Mouse (Mus musculus): ENCODE results near the gene Nkiras2. TPM values are rescaled to one million over a fixed set of nuclear protein-coding genes. Genes with fewer than 3 reads are reported as not detected.
"Not testable (repeated sequence)": the region's sequence is repeated elsewhere in the genome, so short reads cannot be mapped to it uniquely, and the experiment has no call there.

Gene Nkiras2
- polyA plus RNA-seq, 1 experiment from 2014 or later = 63.5 TPM

- Histone ChIP-seq H3K4me2 (no peak overlapping the region), H3K4me3 (replicated peaks) (no peak overlapping the region), H3K27me3 (peaks cover 37% of the 10 kb centered on the region), H3K4me1 (peaks cover 13% of the 10 kb centered on the region), H3K9me3 (replicated peaks) (no peaks in the 10 kb centered on the region), H3K36me3 (no peaks in the 10 kb centered on the region), H3K9ac (no peak overlapping the region), H3K27ac (no peak overlapping the region)
- WGBS = 68% methylated on average over 15 of the region's 15 CpGs
- no peak for ATAC-seq (replicated peaks; ENCODE audit: low FRiP score)
Observed at GRCm38 (mm10) chr11:100643612-100644575, 24.9 kb downstream of the Nkiras2 start.

- Histone ChIP-seq H3K27ac (no peak overlapping the region), H3K4me3 (replicated peaks) (no peak overlapping the region), H3K4me2 (no peak overlapping the region), H3K27me3 (peaks cover 32% of the 10 kb centered on the region), H3K36me3 (no peaks in the 10 kb centered on the region), H3K9ac (no peak overlapping the region), H3K9me3 (replicated peaks) (no peaks in the 10 kb centered on the region), H3K4me1 (peaks cover 9% of the 10 kb centered on the region; the same call in 1 of the 2 replicates)
- 0% methylated on average over 1 of the region's 1 CpGs for WGBS
- no peak for ATAC-seq (replicated peaks; ENCODE audit: low FRiP score)
Observed at GRCm38 (mm10) chr11:100646265-100646664, 27.2 kb downstream of the Nkiras2 start.

- Histone ChIP-seq H3K36me3 (no peaks in the 10 kb centered on the region), H3K9me3 (replicated peaks) (no peaks in the 10 kb centered on the region), H3K4me2 (no peak overlapping the region), H3K4me1 (peaks cover 13% of the 10 kb centered on the region; the same call in 1 of the 2 replicates), H3K27me3 (peaks cover 30% of the 10 kb centered on the region), H3K9ac (no peak overlapping the region), H3K27ac (no peak overlapping the region), H3K4me3 (replicated peaks) (no peak overlapping the region)
- ATAC-seq (replicated peaks; ENCODE audit: low FRiP score) = no peak
- WGBS = 87% methylated on average over 8 of the region's 8 CpGs
Observed at GRCm38 (mm10) chr11:100648405-100648804, 29.4 kb downstream of the Nkiras2 start.

- no peak overlapping the region for H3K4me2 ChIP-seq
- ATAC-seq (replicated peaks; ENCODE audit: low FRiP score) = no peak
- H3K9me3 ChIP-seq (replicated peaks) = no peaks in the 10 kb centered on the region
- H3K27me3 ChIP-seq = peaks cover 25% of the 10 kb centered on the region
- peaks cover 16% of the 10 kb centered on the region for H3K4me1 ChIP-seq
- H3K9ac ChIP-seq = no peak overlapping the region
- H3K4me3 ChIP-seq (replicated peaks) = no peak overlapping the region
- WGBS = 18% methylated on average over 7 of the region's 8 CpGs
- no peak overlapping the region for H3K27ac ChIP-seq
- H3K36me3 ChIP-seq = no peaks in the 10 kb centered on the region
Observed at GRCm38 (mm10) chr11:100651205-100651604, 32.2 kb downstream of the Nkiras2 start.

GRCm38 (mm10) chr11:100651748-100652147 is 32.7 kb downstream of the Nkiras2 start:
- WGBS = 5% methylated on average over 3 of the region's 3 CpGs
- H3K4me3 ChIP-seq (replicated peaks) = no peak overlapping the region
- ATAC-seq (replicated peaks; ENCODE audit: low FRiP score) = no peak

GRCm38 (mm10) chr11:100655589-100655988 is 36.5 kb downstream of the Nkiras2 start:
- peaks cover 31% of the 10 kb centered on the region for H3K4me1 ChIP-seq
- not testable (repeated sequence) for ATAC-seq (replicated peaks; ENCODE audit: low FRiP score); H3K27me3 ChIP-seq; H3K4me2 ChIP-seq; H3K36me3 ChIP-seq; H3K27ac ChIP-seq; H3K9ac ChIP-seq; H3K4me3 ChIP-seq (replicated peaks); H3K9me3 ChIP-seq (replicated peaks)
- WGBS = 59% methylated on average over 3 of the region's 3 CpGs

More at GRCm38 (mm10) chr11:100651748-100652147, 32.7 kb downstream of the Nkiras2 start:
- H3K4me1 ChIP-seq = peaks cover 21% of the 10 kb centered on the region
- 0 out of 2 replicates have a peak overlapping the region, but pooled peaks have one; percentile 22 for H3K27ac ChIP-seq
- peaks cover 25% of the 10 kb centered on the region for H3K27me3 ChIP-seq
- no peaks in the 10 kb centered on the region for H3K36me3 ChIP-seq
- H3K9me3 ChIP-seq (replicated peaks) = no peaks in the 10 kb centered on the region
- no peak overlapping the region for H3K9ac ChIP-seq
- H3K4me2 ChIP-seq = no peak overlapping the region

GRCm38 (mm10) chr11:100656458-100656857 is 37.4 kb downstream of the Nkiras2 start:
- H3K4me3 ChIP-seq (replicated peaks) = no peak overlapping the region
- H3K27me3 ChIP-seq = peaks cover under 1% of the 10 kb centered on the region
- H3K9ac ChIP-seq = no peak overlapping the region
- H3K9me3 ChIP-seq (replicated peaks) = no peaks in the 10 kb centered on the region
- peak overlapping the region; percentile 27; the same call in 1 of the 2 replicates for H3K27ac ChIP-seq
- H3K4me2 ChIP-seq = peak overlapping the region; percentile 39
- 7% methylated on average over 6 of the region's 6 CpGs for WGBS
- no peaks in the 10 kb centered on the region for H3K36me3 ChIP-seq
- H3K4me1 ChIP-seq = peaks cover 23% of the 10 kb centered on the region
- 0 out of 2 replicates have a peak, but pooled peaks have one; percentile 47 for ATAC-seq (replicated peaks; ENCODE audit: low FRiP score)

GRCm38 (mm10) chr11:100659806-100660205 is 40.8 kb downstream of the Nkiras2 start:
- peaks cover 19% of the 10 kb centered on the region for H3K4me1 ChIP-seq
- H3K9ac ChIP-seq = no peak overlapping the region
- no peak overlapping the region for H3K27ac ChIP-seq
- no peak overlapping the region for H3K4me3 ChIP-seq (replicated peaks)
- H3K9me3 ChIP-seq (replicated peaks) = no peaks in the 10 kb centered on the region
- no peak overlapping the region for H3K4me2 ChIP-seq
- WGBS = 44% methylated on average over 10 of the region's 10 CpGs
- ATAC-seq (replicated peaks; ENCODE audit: low FRiP score) = 0 out of 2 replicates have a peak, but pooled peaks have one; percentile 25
- H3K36me3 ChIP-seq = no peaks in the 10 kb centered on the region
- H3K27me3 ChIP-seq = no peaks in the 10 kb centered on the region

- Histone ChIP-seq H3K4me2 (no peak overlapping the region), H3K9ac (no peak overlapping the region), H3K27ac (no peak overlapping the region), H3K27me3 (peaks cover 33% of the 10 kb centered on the region), H3K4me1 (peaks cover 9% of the 10 kb centered on the region), H3K36me3 (no peaks in the 10 kb centered on the region), H3K9me3 (replicated peaks) (no peaks in the 10 kb centered on the region), H3K4me3 (replicated peaks) (no peak overlapping the region)
- ATAC-seq (replicated peaks; ENCODE audit: low FRiP score) = no peak
- WGBS = 65% methylated on average over 1 of the region's 1 CpGs
Observed at GRCm38 (mm10) chr11:100671049-100671448, 52.0 kb downstream of the Nkiras2 start.

- Histone ChIP-seq H3K9me3 (replicated peaks) (no peaks in the 10 kb centered on the region), H3K36me3 (no peaks in the 10 kb centered on the region)
- WGBS = 70% methylated on average over 2 of the region's 2 CpGs
Observed at GRCm38 (mm10) chr11:100671956-100672355, 52.9 kb downstream of the Nkiras2 start.

GRCm38 (mm10) chr11:100673169-100673568 is 54.1 kb downstream of the Nkiras2 start:
- H3K4me3 ChIP-seq (replicated peaks) = 0 out of 2 replicates have a peak overlapping the region, but pooled peaks have one; percentile 2
- peaks cover 9% of the 10 kb centered on the region for H3K4me1 ChIP-seq
- WGBS = 3% methylated on average over 23 of the region's 23 CpGs
- peaks cover 33% of the 10 kb centered on the region for H3K27me3 ChIP-seq
- H3K36me3 ChIP-seq = no peaks in the 10 kb centered on the region
- peak overlapping the region; percentile 40 for H3K4me2 ChIP-seq
- H3K9ac ChIP-seq = peak overlapping the region; percentile 3; the same call in 1 of the 2 replicates
- no peaks in the 10 kb centered on the region for H3K9me3 ChIP-seq (replicated peaks)
- ATAC-seq (replicated peaks; ENCODE audit: low FRiP score) = no peak; the same call in 1 of the 2 replicates
- no peak overlapping the region for H3K27ac ChIP-seq

More at GRCm38 (mm10) chr11:100671956-100672355, 52.9 kb downstream of the Nkiras2 start:
- Histone ChIP-seq H3K27me3 (peaks cover 33% of the 10 kb centered on the region), H3K9ac (no peak overlapping the region), H3K4me3 (replicated peaks) (no peak overlapping the region), H3K4me2 (no peak overlapping the region), H3K27ac (no peak overlapping the region), H3K4me1 (peaks cover 9% of the 10 kb centered on the region)
- no peak for ATAC-seq (replicated peaks; ENCODE audit: low FRiP score)

All from kidney, embryonic 15.5 days (tissue).